Mouse (Mus musculus) gastrocnemius, adult 2 months (tissue): ENCODE results near the gene Ocm. TPM values are rescaled to one million over a fixed set of nuclear protein-coding genes. Genes with fewer than 3 reads are reported as not detected.
A peak's percentile ranks its signal among the peaks of the same experiment; 100 is the strongest.

ENCODE experiments used
- DNase-seq: peaks from one replicate; pipeline ENCODE4 v3.0.0; 2022
- H3K27ac ChIP-seq: fragments of 200-600 bp; 2 replicates; pipeline ENCODE4 v1.8.1; 2022; ENCODE audit warnings: mild to moderate bottlenecking
- H3K4me3 ChIP-seq: fragments of 200-600 bp; 2 replicates; pipeline ENCODE4 v1.8.1; 2022; ENCODE audit warnings: mild to moderate bottlenecking, moderate library complexity
- CTCF ChIP-seq: fragments of 200-600 bp; IDR thresholded peaks from 2 replicates; pipeline ENCODE4 v1.8.1; 2022; ENCODE audit warnings: antibody characterized with exemption, mild to moderate bottlenecking, moderate library complexity
- intact Hi-C: fragments of 180-260 bp; cut with DNase I; formaldehyde crosslinking; loops from one replicate; pipeline ENCODE4 v1.15.1; 2025
- total RNA-seq, 2 experiments: library from RNA; stranded (reverse); gene quantifications; 2 replicates each; pipeline ENCODE4 v1.2.3; 2021

The Ocm gene
- total RNA-seq, 2 experiments from 2014 or later: not detected

- H3K27ac ChIP-seq: no peak overlapping the region
- no peak for DNase-seq
- intact Hi-C loops: no loop called here
- H3K4me3 ChIP-seq: no peak overlapping the region
- no peak for TF ChIP-seq CTCF
Observed at GRCm38 (mm10) chr5:143992661-143993060, 33.8 kb downstream of the Ocm start.

DNA sequence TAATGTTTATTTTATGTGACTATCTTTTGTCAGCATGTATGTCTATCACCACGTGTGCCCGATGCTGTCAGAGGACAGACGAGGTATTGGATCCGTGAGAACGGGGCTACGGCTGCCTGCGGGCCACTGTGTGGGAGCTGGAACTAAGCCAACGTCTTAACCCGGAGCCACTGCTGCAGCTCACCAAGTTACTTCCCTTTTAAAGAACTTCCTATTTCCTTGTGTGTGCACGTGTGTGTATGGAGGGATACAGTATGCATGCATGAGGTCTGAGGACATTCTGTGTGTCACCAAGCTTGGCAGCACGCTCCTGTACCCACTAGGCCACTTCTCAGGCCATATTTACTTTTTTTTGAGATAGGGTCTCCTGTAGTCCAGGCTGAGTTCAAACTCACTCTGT is 36.4 kb downstream of the Ocm start:
- DNase-seq: no peak
- intact Hi-C loops: no loop called here
- no peak overlapping the region for H3K27ac ChIP-seq

GRCm38 (mm10) chr5:143989046-143989445 is 37.4 kb downstream of the Ocm start:
- no peak for TF ChIP-seq CTCF
- DNase-seq: no peak
- no peak overlapping the region for H3K4me3 ChIP-seq
- no peak overlapping the region for H3K27ac ChIP-seq
- intact Hi-C loops: no loop called here

More for the DNA sequence above, 36.4 kb downstream of the Ocm start:
- no peak for TF ChIP-seq CTCF
- no peak overlapping the region for H3K4me3 ChIP-seq

- Histone ChIP-seq H3K27ac (no peak overlapping the region), H3K4me3 (no peak overlapping the region)
- intact Hi-C loops: no loop called here
- no peak for TF ChIP-seq CTCF
- DNase-seq: no peak
Observed at GRCm38 (mm10) chr5:143987596-143987995, 38.9 kb downstream of the Ocm start.

DNA sequence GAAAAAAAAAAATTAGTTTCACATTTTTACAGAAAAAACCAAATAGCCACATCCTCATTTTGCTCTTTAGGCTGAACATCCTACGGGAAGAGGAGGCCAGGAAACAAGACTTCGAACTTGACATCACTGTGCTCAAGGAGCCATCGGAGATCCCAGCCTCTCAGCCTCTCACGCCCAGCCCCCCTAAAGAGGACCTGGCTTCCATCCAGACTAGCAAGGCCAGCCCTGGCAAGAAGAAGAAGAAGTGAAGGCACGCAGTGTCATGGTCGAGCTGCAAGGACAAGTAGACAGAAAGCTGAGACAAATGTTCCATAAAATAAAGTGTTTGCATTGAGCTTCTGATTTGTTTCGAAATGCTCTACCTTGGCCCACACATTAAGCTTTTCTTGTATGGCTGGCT is 41.1 kb downstream of the Ocm start:
- H3K27ac ChIP-seq: no peak overlapping the region
- no peak for DNase-seq
- no peak overlapping the region for H3K4me3 ChIP-seq
- no peak for TF ChIP-seq CTCF
- intact Hi-C loops: no loop called here

GRCm38 (mm10) chr5:143982361-143982760 is 44.1 kb downstream of the Ocm start:
- intact Hi-C loops: no loop called here
- no peak for DNase-seq

GRCm38 (mm10) chr5:143980858-143981257 is 45.6 kb downstream of the Ocm start:
- Histone ChIP-seq H3K4me3 (no peak overlapping the region), H3K27ac (no peak overlapping the region)
- intact Hi-C loops: no loop called here
- DNase-seq: no peak
- no peak for TF ChIP-seq CTCF

More at GRCm38 (mm10) chr5:143982361-143982760, 44.1 kb downstream of the Ocm start:
- Histone ChIP-seq H3K27ac (no peak overlapping the region), H3K4me3 (no peak overlapping the region)
- no peak for TF ChIP-seq CTCF

GRCm38 (mm10) chr5:143976726-143977431 is 49.6 kb downstream of the Ocm start:
- intact Hi-C loops: loop anchor here (5.0 kb wide), 1 partner anchor 245 kb away; the partner anchor contains the start of gene Usp42
- H3K4me3 ChIP-seq: no peak overlapping the region
- no peak for DNase-seq
- H3K27ac ChIP-seq: no peak overlapping the region
- no peak for TF ChIP-seq CTCF

- Histone ChIP-seq H3K27ac (no peak overlapping the region), H3K4me3 (no peak overlapping the region)
- TF ChIP-seq CTCF: no peak
- no peak for DNase-seq
- intact Hi-C loops: loop anchor here (5.0 kb wide), 1 partner anchor 244 kb away; the partner anchor contains the start of gene Usp42
Observed at GRCm38 (mm10) chr5:143976232-143976631, 50.2 kb downstream of the Ocm start.

DNA sequence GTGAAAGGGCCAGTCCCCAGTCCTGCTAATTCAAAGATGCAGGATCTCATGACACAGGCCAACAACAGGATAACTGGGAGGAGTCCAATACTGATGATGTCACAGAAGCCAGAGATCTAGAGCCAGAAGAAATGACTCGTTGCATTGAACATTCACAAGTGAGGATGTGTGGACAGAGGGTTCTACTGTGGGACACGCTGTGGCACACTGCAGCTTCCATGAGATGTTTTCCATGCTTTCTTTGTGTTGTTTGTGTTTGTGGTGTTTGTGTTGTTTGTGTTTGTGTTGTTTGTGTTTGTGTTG is 50.9 kb downstream of the Ocm start:
- intact Hi-C loops: loop anchor here (5.0 kb wide), 1 partner anchor 243 kb away; the partner anchor contains the start of gene Usp42
- Histone ChIP-seq H3K4me3 (no peak overlapping the region), H3K27ac (no peak overlapping the region)
- DNase-seq: no peak
- TF ChIP-seq CTCF: no peak

DNA sequence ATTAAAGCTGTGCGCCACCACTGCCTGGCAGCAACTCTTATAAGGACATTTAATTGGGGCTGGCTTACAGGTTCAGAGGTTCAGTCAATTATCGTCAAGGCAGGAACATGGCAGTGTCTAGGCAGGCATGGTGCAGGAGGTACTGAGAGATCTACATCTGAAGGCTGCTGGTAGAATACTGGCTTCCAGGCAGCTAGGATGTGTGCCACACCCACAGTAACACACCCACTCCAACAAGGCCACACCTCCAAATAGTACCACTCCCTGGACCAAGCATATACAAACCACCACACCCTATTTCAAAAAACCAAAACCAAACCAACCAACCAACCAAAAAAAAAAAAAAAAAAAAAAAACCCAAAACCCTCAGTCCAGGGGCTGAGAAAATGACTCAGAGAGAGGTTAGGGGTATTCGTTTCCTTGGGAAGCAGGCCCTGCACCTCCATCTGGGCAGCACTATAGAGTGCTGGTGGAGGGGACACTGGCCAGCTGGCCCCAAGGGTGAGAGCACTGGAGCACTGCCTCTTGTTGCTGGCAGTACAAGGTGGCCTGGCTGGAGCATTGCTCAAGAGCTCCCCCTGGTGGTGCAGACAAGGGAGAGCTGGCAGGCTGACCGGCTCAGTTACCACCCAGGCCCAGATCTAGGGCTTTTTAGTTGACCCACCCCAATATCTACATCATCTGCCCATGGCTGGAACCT is 51.4 kb downstream of the Ocm start:
- intact Hi-C loops: loop anchor here (5.0 kb wide), 1 partner anchor 243 kb away; the partner anchor contains the start of gene Usp42
- H3K4me3 ChIP-seq: no peak overlapping the region

GRCm38 (mm10) chr5:143972628-143973027 is 53.8 kb downstream of the Ocm start:
- intact Hi-C loops: no loop called here
- Histone ChIP-seq H3K4me3 (no peak overlapping the region), H3K27ac (no peak overlapping the region)
- TF ChIP-seq CTCF: no peak
- DNase-seq: no peak

More for the DNA sequence above, 51.4 kb downstream of the Ocm start:
- TF ChIP-seq CTCF: peak; percentile 89
- H3K27ac ChIP-seq: no peak overlapping the region
- peak; percentile 84 for DNase-seq

Other genes with a start within 250 kb of the Ocm start
- gene Eif2ak1, start 208.9 kb downstream of the Ocm start, total RNA-seq: 10 to 100 TPM; 26.2 to 26.3 TPM
- gene Ankrd61, start 129.0 kb downstream of the Ocm start, total RNA-seq: not detected
- gene Aimp2, start 116.8 kb downstream of the Ocm start, total RNA-seq: 100 to 1,000 TPM in 1 of 2 experiments, 10 to 100 TPM in 1; 92.4 to 118 TPM
- gene Pms2, start 116.7 kb downstream of the Ocm start, total RNA-seq: 1 to 10 TPM; 3.5 to 4.7 TPM
- gene Gm42421, start 98.5 kb downstream of the Ocm start, total RNA-seq: not detected
- under 1 TPM; 0.31 to 0.84 TPM for gene Rsph10b, start 93.6 kb downstream of the Ocm start, total RNA-seq
- gene Ccz1, start 11.8 kb downstream of the Ocm start, total RNA-seq: 10 to 100 TPM; 39.7 to 43.7 TPM
- gene Lmtk2, start 73.8 kb upstream of the Ocm start, total RNA-seq: 10 to 100 TPM; 24.7 to 25.0 TPM
- gene Bhlha15, start 163.6 kb upstream of the Ocm start, total RNA-seq: not detected
- 10 to 100 TPM; 15.4 to 19.1 TPM for gene Tecpr1, start 196.9 kb upstream of the Ocm start, total RNA-seq
- gene Bri3, start 217.8 kb upstream of the Ocm start, total RNA-seq: 10 to 100 TPM; 36.4 to 45.7 TPM